Mouse (Mus musculus): ENCODE measurements around the gene Gm8122. TPM values are rescaled to one million over a fixed set of nuclear protein-coding genes. Genes with fewer than 3 reads are reported as not detected.
"Not testable (repeated sequence)": the region's sequence is repeated elsewhere in the genome, so short reads cannot be mapped to it uniquely, and the experiment has no call there.

Gene Gm8122
- polyA plus RNA-seq, 1 experiment from 2014 or later = not detected

DNA sequence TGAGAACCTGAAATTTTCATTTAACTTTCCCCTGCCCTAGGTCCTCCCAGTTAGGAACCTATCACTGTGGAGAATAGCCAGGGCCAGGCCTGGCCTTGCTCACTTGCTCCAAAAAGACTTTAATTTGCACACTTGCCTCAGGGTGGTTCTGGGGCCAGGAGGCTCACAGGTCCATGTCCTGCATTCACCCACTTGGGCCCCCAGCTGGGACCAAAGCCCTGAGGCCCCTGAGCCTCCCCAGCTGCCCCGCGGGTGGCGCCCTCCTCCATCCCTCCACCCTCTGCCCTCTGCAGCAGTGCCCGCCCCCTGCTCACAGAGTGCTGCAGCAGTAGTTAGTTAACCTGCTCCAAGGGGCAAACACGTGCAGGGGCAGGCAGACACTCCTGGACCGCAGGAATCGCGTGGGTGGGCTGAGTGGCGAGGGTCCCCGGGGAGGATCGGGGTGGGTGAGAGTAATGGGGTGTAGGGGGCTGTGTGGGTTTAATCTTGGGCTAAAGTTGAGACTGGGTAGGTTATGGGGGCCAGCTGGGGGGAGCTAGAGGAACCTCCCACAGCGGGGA is 14.6 kb upstream of the Gm8122 start:
- not testable (repeated sequence) for H3K4me1 ChIP-seq; H3K9me3 ChIP-seq (replicated peaks); DNase-seq (ENCODE audit: low spot score); H3K36me3 ChIP-seq; H3K4me3 ChIP-seq; H3K27ac ChIP-seq; H3K27me3 ChIP-seq (ENCODE audit: low read depth, poor library complexity, severe bottlenecking)
- 23% methylated on average over 9 of the region's 12 CpGs for WGBS

DNA sequence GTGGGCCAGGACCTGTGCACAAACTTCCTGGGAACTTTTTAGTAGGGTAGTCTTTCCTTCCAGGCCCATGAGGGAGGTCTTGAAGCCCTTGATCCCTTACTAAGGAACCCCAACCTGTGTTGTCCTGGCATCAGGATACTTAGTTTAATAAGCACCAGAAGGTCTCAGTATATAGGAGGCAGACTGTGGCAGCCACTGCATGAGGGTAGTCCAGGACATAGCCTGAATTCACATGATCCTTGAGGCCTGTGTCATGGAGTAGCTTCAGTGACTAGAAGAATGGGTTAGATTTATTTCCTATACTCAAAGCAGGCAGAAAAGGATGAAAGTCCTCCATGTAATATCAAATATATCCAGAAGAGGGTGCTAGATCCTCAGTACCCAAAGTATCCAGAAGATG is 2.7 kb upstream of the Gm8122 start:
- not testable (repeated sequence) for H3K36me3 ChIP-seq; H3K4me1 ChIP-seq; H3K27ac ChIP-seq; H3K4me3 ChIP-seq; DNase-seq (ENCODE audit: low spot score); H3K9me3 ChIP-seq (replicated peaks); H3K27me3 ChIP-seq (ENCODE audit: low read depth, poor library complexity, severe bottlenecking)

Other genes starting within 250 kb of the Gm8122 start
- gene Gm8082, start 241.7 kb downstream of the Gm8122 start, polyA plus RNA-seq (2016; fragmentation: Nextera tagmentation; extraction: Ambion mirVana) = not detected in 2 replicates
- not detected in 2 replicates for gene Gm10376, start 219.7 kb downstream of the Gm8122 start, polyA plus RNA-seq (2016; fragmentation: Nextera tagmentation; extraction: Ambion mirVana)
- gene Gm8094, start 158.7 kb downstream of the Gm8122 start, polyA plus RNA-seq (2016; fragmentation: Nextera tagmentation; extraction: Ambion mirVana) = not detected in 2 replicates
- gene Gm8104, start 134.7 kb downstream of the Gm8122 start, polyA plus RNA-seq (2016; fragmentation: Nextera tagmentation; extraction: Ambion mirVana) = not detected in 2 replicates
- 0.10 TPM in 1 of 2 replicates, not detected in the other for gene Gm7233, start 55.4 kb downstream of the Gm8122 start, polyA plus RNA-seq (2016; fragmentation: Nextera tagmentation; extraction: Ambion mirVana)
- not detected in 2 replicates for gene Gm8126, start 23.3 kb upstream of the Gm8122 start, polyA plus RNA-seq (2016; fragmentation: Nextera tagmentation; extraction: Ambion mirVana)
- gene Gm9732, start 39.7 kb upstream of the Gm8122 start, polyA plus RNA-seq (2016; fragmentation: Nextera tagmentation; extraction: Ambion mirVana) = not detected in 2 replicates
- not detected in 2 replicates for gene Gm8127, start 58.5 kb upstream of the Gm8122 start, polyA plus RNA-seq (2016; fragmentation: Nextera tagmentation; extraction: Ambion mirVana)
- gene 1700001F09Rik, start 112.5 kb upstream of the Gm8122 start, polyA plus RNA-seq (2016; fragmentation: Nextera tagmentation; extraction: Ambion mirVana) = not detected in 2 replicates
- not detected in 2 replicates for gene Gm8138, start 181.0 kb upstream of the Gm8122 start, polyA plus RNA-seq (2016; fragmentation: Nextera tagmentation; extraction: Ambion mirVana)